Mouse (Mus musculus): Measurements from ENCODE around the gene Vax2. TPM values are rescaled to one million over a fixed set of nuclear protein-coding genes. Genes with fewer than 3 reads are reported as not detected.

Vax2 gene
- polyA plus RNA-seq, 1 experiment from 2014 or later, result not detected

GRCm38 (mm10) chr6:83717026-83717425 lies 6.0 kb downstream of the Vax2 start:
- Histone ChIP-seq H3K4me3 (ENCODE audit: low read length) (no peak overlapping the region), H3K4me2 (ENCODE audit: low read depth, low read length) (no peak overlapping the region), H3K9me3 (replicated peaks; ENCODE audit: control insufficient read depth, low read length) (no peaks in the 10 kb centered on the region), H3K36me3 (ENCODE audit: control insufficient read depth, insufficient read depth) (no peaks in the 10 kb centered on the region), H3K9ac (ENCODE audit: low read length) (no peak overlapping the region), H3K4me1 (ENCODE audit: control insufficient read depth, insufficient read depth, low read length) (peaks cover 4% of the 10 kb centered on the region; the same call in 1 of the 2 replicates), H3K27me3 (ENCODE audit: control insufficient read depth, insufficient read depth, low read length) (peaks cover 89% of the 10 kb centered on the region), H3K27ac (ENCODE audit: low read length) (no peak overlapping the region)
- 2% methylated on average over 8 of the region's 8 CpGs for WGBS
- no peak for ATAC-seq (replicated peaks; ENCODE audit: extremely low read depth, insufficient read depth, low FRiP score)

- Histone ChIP-seq H3K4me1 (ENCODE audit: control insufficient read depth, insufficient read depth, low read length) (no peaks in the 10 kb centered on the region), H3K27me3 (ENCODE audit: control insufficient read depth, insufficient read depth, low read length) (peaks cover 63% of the 10 kb centered on the region), H3K9ac (ENCODE audit: low read length) (no peak overlapping the region), H3K9me3 (replicated peaks; ENCODE audit: control insufficient read depth, low read length) (0 out of 2 replicates have a peak, but pooled peaks cover 3% of the 10 kb centered on the region), H3K4me2 (ENCODE audit: low read depth, low read length) (no peak overlapping the region), H3K36me3 (ENCODE audit: control insufficient read depth, insufficient read depth) (no peaks in the 10 kb centered on the region), H3K27ac (ENCODE audit: low read length) (no peak overlapping the region), H3K4me3 (ENCODE audit: low read length) (no peak overlapping the region)
- 18% methylated on average over 6 of the region's 6 CpGs for WGBS
- no peak for ATAC-seq (replicated peaks; ENCODE audit: extremely low read depth, insufficient read depth, low FRiP score)
Observed at GRCm38 (mm10) chr6:83722526-83722925, 11.5 kb downstream of the Vax2 start.

GRCm38 (mm10) chr6:83727178-83727577 lies 16.1 kb downstream of the Vax2 start:
- Histone ChIP-seq H3K27me3 (ENCODE audit: control insufficient read depth, insufficient read depth, low read length) (peaks cover 26% of the 10 kb centered on the region), H3K9ac (ENCODE audit: low read length) (no peak overlapping the region), H3K4me1 (ENCODE audit: control insufficient read depth, insufficient read depth, low read length) (no peaks in the 10 kb centered on the region), H3K36me3 (ENCODE audit: control insufficient read depth, insufficient read depth) (no peaks in the 10 kb centered on the region), H3K4me2 (ENCODE audit: low read depth, low read length) (no peak overlapping the region), H3K9me3 (replicated peaks; ENCODE audit: control insufficient read depth, low read length) (0 out of 2 replicates have a peak, but pooled peaks cover 3% of the 10 kb centered on the region), H3K4me3 (ENCODE audit: low read length) (no peak overlapping the region), H3K27ac (ENCODE audit: low read length) (no peak overlapping the region)
- no peak for ATAC-seq (replicated peaks; ENCODE audit: extremely low read depth, insufficient read depth, low FRiP score)
- 36% methylated on average over 4 of the region's 4 CpGs for WGBS

GRCm38 (mm10) chr6:83728488-83728887 lies 17.4 kb downstream of the Vax2 start:
- H3K4me1 ChIP-seq (ENCODE audit: control insufficient read depth, insufficient read depth, low read length), result no peaks in the 10 kb centered on the region
- no peak overlapping the region for H3K4me2 ChIP-seq (ENCODE audit: low read depth, low read length)
- no peak overlapping the region for H3K9ac ChIP-seq (ENCODE audit: low read length)
- ATAC-seq (replicated peaks; ENCODE audit: extremely low read depth, insufficient read depth, low FRiP score), result no peak
- H3K4me3 ChIP-seq (ENCODE audit: low read length), result no peak overlapping the region
- H3K36me3 ChIP-seq (ENCODE audit: control insufficient read depth, insufficient read depth), result no peaks in the 10 kb centered on the region
- H3K9me3 ChIP-seq (replicated peaks; ENCODE audit: control insufficient read depth, low read length), result 0 out of 2 replicates have a peak, but pooled peaks cover 3% of the 10 kb centered on the region
- no peak overlapping the region for H3K27ac ChIP-seq (ENCODE audit: low read length)
- WGBS, result 87% methylated on average over 3 of the region's 3 CpGs
- peaks cover 22% of the 10 kb centered on the region for H3K27me3 ChIP-seq (ENCODE audit: control insufficient read depth, insufficient read depth, low read length)

- Histone ChIP-seq H3K9ac (ENCODE audit: low read length) (no peak overlapping the region), H3K4me3 (ENCODE audit: low read length) (no peak overlapping the region), H3K27ac (ENCODE audit: low read length) (no peak overlapping the region), H3K36me3 (ENCODE audit: control insufficient read depth, insufficient read depth) (no peaks in the 10 kb centered on the region), H3K27me3 (ENCODE audit: control insufficient read depth, insufficient read depth, low read length) (peaks cover 15% of the 10 kb centered on the region), H3K4me1 (ENCODE audit: control insufficient read depth, insufficient read depth, low read length) (no peaks in the 10 kb centered on the region), H3K9me3 (replicated peaks; ENCODE audit: control insufficient read depth, low read length) (peaks cover 10% of the 10 kb centered on the region), H3K4me2 (ENCODE audit: low read depth, low read length) (no peak overlapping the region)
- no peak for ATAC-seq (replicated peaks; ENCODE audit: extremely low read depth, insufficient read depth, low FRiP score)
- 60% methylated on average over 14 of the region's 14 CpGs for WGBS
Observed at GRCm38 (mm10) chr6:83729350-83729970, 18.4 kb downstream of the Vax2 start.

GRCm38 (mm10) chr6:83731128-83731527 lies 20.1 kb downstream of the Vax2 start:
- H3K9ac ChIP-seq (ENCODE audit: low read length), result no peak overlapping the region
- no peaks in the 10 kb centered on the region for H3K4me1 ChIP-seq (ENCODE audit: control insufficient read depth, insufficient read depth, low read length)
- no peak overlapping the region for H3K4me2 ChIP-seq (ENCODE audit: low read depth, low read length)
- 25% methylated on average over 5 of the region's 5 CpGs for WGBS
- ATAC-seq (replicated peaks; ENCODE audit: extremely low read depth, insufficient read depth, low FRiP score), result no peak
- no peak overlapping the region for H3K4me3 ChIP-seq (ENCODE audit: low read length)
- no peak overlapping the region for H3K27ac ChIP-seq (ENCODE audit: low read length)
- H3K36me3 ChIP-seq (ENCODE audit: control insufficient read depth, insufficient read depth), result no peaks in the 10 kb centered on the region
- H3K27me3 ChIP-seq (ENCODE audit: control insufficient read depth, insufficient read depth, low read length), result peaks cover 17% of the 10 kb centered on the region
- peaks cover 10% of the 10 kb centered on the region for H3K9me3 ChIP-seq (replicated peaks; ENCODE audit: control insufficient read depth, low read length)

GRCm38 (mm10) chr6:83737311-83737710 lies 26.2 kb downstream of the Vax2 start:
- WGBS, result 29% methylated on average over 13 of the region's 13 CpGs
- H3K36me3 ChIP-seq (ENCODE audit: control insufficient read depth, insufficient read depth), result no peaks in the 10 kb centered on the region
- no peak overlapping the region for H3K9ac ChIP-seq (ENCODE audit: low read length)
- H3K27me3 ChIP-seq (ENCODE audit: control insufficient read depth, insufficient read depth, low read length), result peaks cover 18% of the 10 kb centered on the region
- H3K27ac ChIP-seq (ENCODE audit: low read length), result no peak overlapping the region
- no peak for ATAC-seq (replicated peaks; ENCODE audit: extremely low read depth, insufficient read depth, low FRiP score)
- no peak overlapping the region for H3K4me3 ChIP-seq (ENCODE audit: low read length)
- H3K4me2 ChIP-seq (ENCODE audit: low read depth, low read length), result no peak overlapping the region
- peaks cover 8% of the 10 kb centered on the region for H3K9me3 ChIP-seq (replicated peaks; ENCODE audit: control insufficient read depth, low read length)
- H3K4me1 ChIP-seq (ENCODE audit: control insufficient read depth, insufficient read depth, low read length), result peaks cover 5% of the 10 kb centered on the region; the same call in 1 of the 2 replicates

GRCm38 (mm10) chr6:83738596-83738995 lies 27.5 kb downstream of the Vax2 start:
- 60% methylated on average over 6 of the region's 6 CpGs for WGBS
- H3K9ac ChIP-seq (ENCODE audit: low read length), result no peak overlapping the region

GRCm38 (mm10) chr6:83742761-83743160 lies 31.7 kb downstream of the Vax2 start, which contains the start of gene Atp6v1b1:
Gene Atp6v1b1 (plus strand): TSS chr6:83742990.
- WGBS, result 59% methylated on average over 5 of the region's 5 CpGs
- H3K4me3 ChIP-seq (ENCODE audit: low read length), result no peak within 1 kb of the TSS
- H3K4me2 ChIP-seq (ENCODE audit: low read depth, low read length), result no peak within 1 kb of the TSS
- ATAC-seq (replicated peaks; ENCODE audit: extremely low read depth, insufficient read depth, low FRiP score), result no peak
- no peaks in the 10 kb centered on the region for H3K36me3 ChIP-seq (ENCODE audit: control insufficient read depth, insufficient read depth)
- peaks cover 5% of the 10 kb centered on the region; the same call in 1 of the 2 replicates for H3K4me1 ChIP-seq (ENCODE audit: control insufficient read depth, insufficient read depth, low read length)
- no peak within 1 kb of the TSS for H3K27ac ChIP-seq (ENCODE audit: low read length)
- no peak within 1 kb of the TSS for H3K9ac ChIP-seq (ENCODE audit: low read length)
- no peaks in the 10 kb centered on the region; the same call in 1 of the 2 replicates for H3K9me3 ChIP-seq (replicated peaks; ENCODE audit: control insufficient read depth, low read length)
- H3K27me3 ChIP-seq (ENCODE audit: control insufficient read depth, insufficient read depth, low read length), result peaks cover 12% of the 10 kb centered on the region

More at GRCm38 (mm10) chr6:83738596-83738995, 27.5 kb downstream of the Vax2 start:
- peaks cover 5% of the 10 kb centered on the region; the same call in 1 of the 2 replicates for H3K4me1 ChIP-seq (ENCODE audit: control insufficient read depth, insufficient read depth, low read length)
- H3K27ac ChIP-seq (ENCODE audit: low read length), result no peak overlapping the region
- H3K9me3 ChIP-seq (replicated peaks; ENCODE audit: control insufficient read depth, low read length), result peaks cover 8% of the 10 kb centered on the region
- H3K36me3 ChIP-seq (ENCODE audit: control insufficient read depth, insufficient read depth), result no peaks in the 10 kb centered on the region
- H3K4me2 ChIP-seq (ENCODE audit: low read depth, low read length), result no peak overlapping the region
- H3K27me3 ChIP-seq (ENCODE audit: control insufficient read depth, insufficient read depth, low read length), result peaks cover 15% of the 10 kb centered on the region; the same call in 1 of the 2 replicates
- ATAC-seq (replicated peaks; ENCODE audit: extremely low read depth, insufficient read depth, low FRiP score), result no peak
- no peak overlapping the region for H3K4me3 ChIP-seq (ENCODE audit: low read length)

Measured in heart, embryonic 16.5 days (tissue).